Mouse (Mus musculus): ENCODE results near the gene Zc3hav1l.

GRCm38 (mm10) chr6:38337166-38337705 lies 38.2 kb upstream of the Zc3hav1l start:
- TF ChIP-seq GATA1 (IDR thresholded peaks at IDR 0.05; ENCODE audit: borderline replicate concordance, low read length) (no peak), FLI1 (IDR thresholded peaks at IDR 0.05; ENCODE audit: low read length) (no peak)

Data from megakaryocyte, embryonic 14.5 days (primary cell).